Mouse (Mus musculus): Measurements from ENCODE around the gene Atrn. TPM values are rescaled to one million over a fixed set of nuclear protein-coding genes. Genes with fewer than 3 reads are reported as not detected.

Atrn gene
- polyA plus RNA-seq, 1 experiment = 6.8 TPM

DNA sequence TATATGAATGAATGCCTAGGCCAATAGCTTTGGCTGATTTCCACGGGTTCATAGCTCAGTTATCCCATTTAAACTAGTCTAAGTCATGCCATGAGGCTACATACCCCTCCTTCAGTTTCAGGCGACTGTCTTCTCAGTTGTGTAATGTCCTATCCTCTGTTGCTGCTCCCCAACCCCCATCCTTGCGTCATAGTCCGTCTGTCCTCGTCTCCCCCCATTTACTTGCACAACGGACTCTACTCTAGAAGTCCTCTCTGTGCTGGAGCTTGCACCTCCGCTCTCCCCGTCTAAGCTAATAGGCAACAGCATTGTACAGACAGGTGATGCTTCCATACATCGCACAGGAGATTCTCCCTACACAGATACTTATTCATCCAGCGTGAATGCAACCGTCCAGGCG lies 26.6 kb downstream of the Atrn start:
- H3K27me3 ChIP-seq (ENCODE audit: control insufficient read depth, insufficient read depth, insufficient read length) = no peaks in the 10 kb centered on the region
- no peak overlapping the region for H3ac ChIP-seq (ENCODE audit: control insufficient read depth, insufficient read length)
- no peak overlapping the region for H3K4me2 ChIP-seq (ENCODE audit: low read depth)
- TF ChIP-seq SRF (IDR thresholded peaks at IDR 0.05; ENCODE audit: control insufficient read depth, insufficient read length, low read depth) = no peak
- no peak for TF ChIP-seq E2F4 (IDR thresholded peaks at IDR 0.05; ENCODE audit: insufficient read depth)
- no peak for TF ChIP-seq REST (IDR thresholded peaks at IDR 0.05; ENCODE audit: insufficient read depth, insufficient read length)
- no peak for TF ChIP-seq TCF12 (IDR thresholded peaks at IDR 0.05; ENCODE audit: insufficient read depth, poor library complexity, severe bottlenecking)
- TF ChIP-seq USF1 (IDR thresholded peaks at IDR 0.05; ENCODE audit: low read depth) = no peak
- no peak for TF ChIP-seq MYOG (IDR thresholded peaks at IDR 0.05; ENCODE audit: control insufficient read depth in 1 of 3, insufficient read depth in 1 of 3, insufficient read length in 2 of 3, low read depth in 2 of 3)
- no peak for TF ChIP-seq TCF3 (IDR thresholded peaks at IDR 0.05; ENCODE audit: insufficient read length, low read depth)
- no peak for TF ChIP-seq MYOD1 (IDR thresholded peaks at IDR 0.05; ENCODE audit: control insufficient read depth in 1 of 3, insufficient read length in 2 of 3, low read depth in 2 of 3)
- no peak for TF ChIP-seq POLR2AphosphoS2 (IDR thresholded peaks at IDR 0.05; ENCODE audit: insufficient read length, low read depth)
- TF ChIP-seq POLR2A (IDR thresholded peaks at IDR 0.05; ENCODE audit: insufficient read length, low read depth) = no peak
- no peak for TF ChIP-seq CEBPB (IDR thresholded peaks at IDR 0.05; ENCODE audit: insufficient read depth, poor library complexity, severe bottlenecking)
- TF ChIP-seq MAX (IDR thresholded peaks at IDR 0.05; ENCODE audit: low read depth) = no peak
- H3K36me3 ChIP-seq (ENCODE audit: control insufficient read depth, insufficient read depth) = no peaks in the 10 kb centered on the region
- H3K79me2 ChIP-seq (ENCODE audit: control insufficient read depth, insufficient read depth) = no peaks in the 10 kb centered on the region
- H3K4me3 ChIP-seq = no peak overlapping the region

DNA sequence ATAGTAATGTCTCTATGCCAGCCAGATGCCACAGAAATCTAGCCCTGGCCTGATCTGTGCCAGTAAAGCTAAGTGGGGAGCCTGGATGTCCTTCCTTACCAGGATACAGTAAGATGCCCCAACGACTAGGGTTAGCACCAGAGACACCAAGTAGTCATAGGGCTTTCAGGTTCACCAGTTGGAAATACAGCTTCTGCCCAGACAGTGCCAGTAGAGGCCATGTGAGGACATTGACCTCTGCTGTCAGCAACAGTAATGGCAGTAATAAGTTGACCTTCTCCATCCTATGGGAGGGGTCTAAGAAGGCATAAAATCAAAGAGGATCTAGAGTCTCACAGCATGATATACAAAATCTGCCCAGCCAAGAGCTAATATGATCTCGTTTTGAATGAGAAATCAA lies 43.5 kb downstream of the Atrn start:
- peaks cover 5% of the 10 kb centered on the region for H3K36me3 ChIP-seq (ENCODE audit: control insufficient read depth, insufficient read depth)
- no peaks in the 10 kb centered on the region for H3K79me2 ChIP-seq (ENCODE audit: control insufficient read depth, insufficient read depth)
- no peak overlapping the region for H3K4me2 ChIP-seq (ENCODE audit: low read depth)
- H3ac ChIP-seq (ENCODE audit: control insufficient read depth, insufficient read length) = no peak overlapping the region
- no peak for TF ChIP-seq MAX (IDR thresholded peaks at IDR 0.05; ENCODE audit: low read depth)
- TF ChIP-seq TCF12 (IDR thresholded peaks at IDR 0.05; ENCODE audit: insufficient read depth, poor library complexity, severe bottlenecking) = no peak
- no peak for TF ChIP-seq CEBPB (IDR thresholded peaks at IDR 0.05; ENCODE audit: insufficient read depth, poor library complexity, severe bottlenecking)
- no peak for TF ChIP-seq MYOG (IDR thresholded peaks at IDR 0.05; ENCODE audit: control insufficient read depth in 1 of 3, insufficient read depth in 1 of 3, insufficient read length in 2 of 3, low read depth in 2 of 3)
- TF ChIP-seq POLR2A (IDR thresholded peaks at IDR 0.05; ENCODE audit: insufficient read length, low read depth) = no peak
- no peak for TF ChIP-seq POLR2AphosphoS2 (IDR thresholded peaks at IDR 0.05; ENCODE audit: insufficient read length, low read depth)
- no peak for TF ChIP-seq REST (IDR thresholded peaks at IDR 0.05; ENCODE audit: insufficient read depth, insufficient read length)
- no peak for TF ChIP-seq TCF3 (IDR thresholded peaks at IDR 0.05; ENCODE audit: insufficient read length, low read depth)
- no peak for TF ChIP-seq MYOD1 (IDR thresholded peaks at IDR 0.05; ENCODE audit: control insufficient read depth in 1 of 3, insufficient read length in 2 of 3, low read depth in 2 of 3)
- no peak for TF ChIP-seq USF1 (IDR thresholded peaks at IDR 0.05; ENCODE audit: low read depth)
- TF ChIP-seq E2F4 (IDR thresholded peaks at IDR 0.05; ENCODE audit: insufficient read depth) = no peak
- no peak for TF ChIP-seq SRF (IDR thresholded peaks at IDR 0.05; ENCODE audit: control insufficient read depth, insufficient read length, low read depth)
- no peak overlapping the region for H3K4me3 ChIP-seq
- H3K27me3 ChIP-seq (ENCODE audit: control insufficient read depth, insufficient read depth, insufficient read length) = no peaks in the 10 kb centered on the region

DNA sequence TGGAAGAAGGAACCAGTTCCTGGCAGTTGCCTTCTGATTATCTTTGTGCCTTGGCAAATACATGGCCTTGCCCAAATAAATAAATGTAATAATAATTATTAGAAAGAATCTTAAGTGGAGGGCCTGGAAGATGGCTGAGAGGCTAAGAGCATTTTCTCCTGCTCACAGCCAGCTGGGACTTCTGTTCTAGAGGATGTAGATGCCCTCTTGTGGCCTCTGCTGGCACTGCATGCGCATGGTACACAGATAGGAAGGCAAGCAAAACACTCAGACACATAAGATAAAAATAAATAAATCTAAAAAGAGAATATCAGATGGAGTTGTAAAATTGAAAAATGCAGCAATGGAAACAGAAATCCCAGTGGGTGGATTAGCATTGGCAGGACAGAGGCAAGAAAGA lies 44.3 kb downstream of the Atrn start:
- Histone ChIP-seq H3K27me3 (ENCODE audit: control insufficient read depth, insufficient read depth, insufficient read length) (no peaks in the 10 kb centered on the region), H3K79me2 (ENCODE audit: control insufficient read depth, insufficient read depth) (no peaks in the 10 kb centered on the region), H3K36me3 (ENCODE audit: control insufficient read depth, insufficient read depth) (peaks cover 11% of the 10 kb centered on the region), H3K4me3 (no peak overlapping the region), H3ac (ENCODE audit: control insufficient read depth, insufficient read length) (no peak overlapping the region), H3K4me2 (ENCODE audit: low read depth) (no peak overlapping the region)
- TF ChIP-seq MYOD1 (IDR thresholded peaks at IDR 0.05; ENCODE audit: control insufficient read depth in 1 of 3, insufficient read length in 2 of 3, low read depth in 2 of 3) (no peak), POLR2A (IDR thresholded peaks at IDR 0.05; ENCODE audit: insufficient read length, low read depth) (no peak), TCF12 (IDR thresholded peaks at IDR 0.05; ENCODE audit: insufficient read depth, poor library complexity, severe bottlenecking) (no peak), TCF3 (IDR thresholded peaks at IDR 0.05; ENCODE audit: insufficient read length, low read depth) (no peak), USF1 (IDR thresholded peaks at IDR 0.05; ENCODE audit: low read depth) (no peak), POLR2AphosphoS2 (IDR thresholded peaks at IDR 0.05; ENCODE audit: insufficient read length, low read depth) (no peak), CEBPB (IDR thresholded peaks at IDR 0.05; ENCODE audit: insufficient read depth, poor library complexity, severe bottlenecking) (no peak), SRF (IDR thresholded peaks at IDR 0.05; ENCODE audit: control insufficient read depth, insufficient read length, low read depth) (no peak)

DNA sequence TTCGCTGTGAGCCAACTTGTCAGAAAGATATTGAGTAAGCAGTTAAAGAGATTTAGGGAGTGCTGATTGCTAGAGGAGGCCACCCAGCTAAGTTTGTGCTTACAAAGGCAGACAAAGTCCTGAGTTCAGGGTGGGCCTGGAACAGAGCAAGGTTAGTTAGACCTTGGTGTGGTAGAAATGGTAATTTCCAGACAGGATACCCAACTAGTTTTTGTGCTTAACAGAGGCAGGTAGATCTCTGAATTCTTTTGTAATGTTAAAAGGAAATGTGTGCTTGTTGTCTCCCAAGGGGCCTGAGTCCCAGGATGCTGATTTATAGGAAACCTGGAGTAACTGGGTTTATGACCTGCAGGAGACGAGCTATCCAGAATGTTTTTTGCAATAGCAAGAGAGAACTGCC lies 52.6 kb downstream of the Atrn start:
- no peaks in the 10 kb centered on the region for H3K27me3 ChIP-seq (ENCODE audit: control insufficient read depth, insufficient read depth, insufficient read length)

More for the DNA sequence above, 52.6 kb downstream of the Atrn start:
- H3K4me3 ChIP-seq = no peak overlapping the region
- peaks cover 14% of the 10 kb centered on the region for H3K36me3 ChIP-seq (ENCODE audit: control insufficient read depth, insufficient read depth)
- no peaks in the 10 kb centered on the region for H3K79me2 ChIP-seq (ENCODE audit: control insufficient read depth, insufficient read depth)
- H3ac ChIP-seq (ENCODE audit: control insufficient read depth, insufficient read length) = no peak overlapping the region
- H3K4me2 ChIP-seq (ENCODE audit: low read depth) = no peak overlapping the region
- TF ChIP-seq MYOG (IDR thresholded peaks at IDR 0.05; ENCODE audit: control insufficient read depth in 1 of 3, insufficient read depth in 1 of 3, insufficient read length in 2 of 3, low read depth in 2 of 3) (no peak), USF1 (IDR thresholded peaks at IDR 0.05; ENCODE audit: low read depth) (no peak), MAX (IDR thresholded peaks at IDR 0.05; ENCODE audit: low read depth) (no peak), POLR2A (IDR thresholded peaks at IDR 0.05; ENCODE audit: insufficient read length, low read depth) (no peak), REST (IDR thresholded peaks at IDR 0.05; ENCODE audit: insufficient read depth, insufficient read length) (no peak), POLR2AphosphoS2 (IDR thresholded peaks at IDR 0.05; ENCODE audit: insufficient read length, low read depth) (no peak), E2F4 (IDR thresholded peaks at IDR 0.05; ENCODE audit: insufficient read depth) (no peak), CEBPB (IDR thresholded peaks at IDR 0.05; ENCODE audit: insufficient read depth, poor library complexity, severe bottlenecking) (no peak), TCF3 (IDR thresholded peaks at IDR 0.05; ENCODE audit: insufficient read length, low read depth) (no peak), MYOD1 (IDR thresholded peaks at IDR 0.05; ENCODE audit: control insufficient read depth in 1 of 3, insufficient read length in 2 of 3, low read depth in 2 of 3) (no peak), SRF (IDR thresholded peaks at IDR 0.05; ENCODE audit: control insufficient read depth, insufficient read length, low read depth) (no peak), TCF12 (IDR thresholded peaks at IDR 0.05; ENCODE audit: insufficient read depth, poor library complexity, severe bottlenecking) (no peak)
